Mouse (Mus musculus): ENCODE results near the gene Map2. TPM values are rescaled to one million over a fixed set of nuclear protein-coding genes. Genes with fewer than 3 reads are reported as not detected.

Gene Map2
- polyA plus RNA-seq, 1 experiment, result 5.1 TPM

DNA sequence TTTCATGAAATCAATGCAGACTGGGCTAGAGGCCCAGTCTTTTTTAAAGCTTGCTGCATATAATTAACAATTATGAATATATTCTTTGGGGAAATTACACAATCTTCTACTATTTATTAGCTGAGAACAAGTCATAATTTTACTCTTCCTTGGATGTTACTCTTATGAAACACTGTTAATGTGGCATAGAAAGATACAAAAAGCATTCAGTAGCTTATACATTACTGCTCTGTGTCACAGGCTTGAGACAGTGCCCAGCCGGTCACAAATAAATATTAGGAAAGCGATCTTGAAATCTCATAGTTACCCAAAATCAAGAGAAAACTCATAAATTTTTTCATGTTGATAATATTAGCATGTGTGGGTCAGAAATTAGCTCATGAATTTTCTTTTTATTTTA, 186.7 kb downstream of the Map2 start:
- H3K27ac ChIP-seq (ENCODE audit: insufficient read depth, low read depth, low read length), result no peak overlapping the region
- no peaks in the 10 kb centered on the region for H3K36me3 ChIP-seq (ENCODE audit: control insufficient read depth, insufficient read depth, low read length)
- H3K4me3 ChIP-seq (ENCODE audit: insufficient read depth, low read depth, low read length), result no peak overlapping the region
- DNase-seq, result no peak
- WGBS, result 93% methylated on average over 2 of the region's 2 CpGs
- no peaks in the 10 kb centered on the region for H3K4me1 ChIP-seq (ENCODE audit: control insufficient read depth, insufficient read depth, low read length)
- TF ChIP-seq POLR2A (IDR thresholded peaks at IDR 0.05; ENCODE audit: low read depth, low read length) (no peak), CTCF (conservative IDR thresholded peaks at IDR 0.05; ENCODE audit: insufficient read depth, insufficient read length, low read depth, low read length) (no peak)
- H3K27me3 ChIP-seq (replicated peaks; ENCODE audit: control insufficient read depth, insufficient read depth, low read length), result no peaks in the 10 kb centered on the region; the same call in 1 of the 2 replicates

DNA sequence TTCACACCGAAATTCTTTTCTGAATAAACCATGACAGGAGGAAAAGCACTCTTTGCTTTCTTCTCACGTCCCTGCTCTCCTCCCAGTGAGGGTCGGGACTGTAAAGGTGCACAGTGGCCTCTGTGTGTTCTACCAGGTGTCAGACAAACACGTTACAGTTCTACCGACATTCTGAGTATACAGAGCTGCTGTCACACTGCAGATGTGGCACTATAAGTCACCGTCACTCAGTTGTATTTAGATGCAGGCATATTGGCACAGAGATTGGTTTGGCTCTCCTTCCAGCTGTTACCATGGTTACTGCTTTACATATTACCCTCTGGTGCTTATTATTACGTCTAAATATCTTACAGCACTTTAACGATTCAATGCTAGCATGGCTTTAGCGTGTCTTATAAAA, 188.2 kb downstream of the Map2 start:
- H3K4me3 ChIP-seq (ENCODE audit: insufficient read depth, low read depth, low read length), result no peak overlapping the region
- TF ChIP-seq CTCF (conservative IDR thresholded peaks at IDR 0.05; ENCODE audit: insufficient read depth, insufficient read length, low read depth, low read length), result no peak
- no peak for TF ChIP-seq POLR2A (IDR thresholded peaks at IDR 0.05; ENCODE audit: low read depth, low read length)
- H3K36me3 ChIP-seq (ENCODE audit: control insufficient read depth, insufficient read depth, low read length), result no peaks in the 10 kb centered on the region
- no peak for DNase-seq
- no peaks in the 10 kb centered on the region for H3K4me1 ChIP-seq (ENCODE audit: control insufficient read depth, insufficient read depth, low read length)
- no peak overlapping the region for H3K27ac ChIP-seq (ENCODE audit: insufficient read depth, low read depth, low read length)
- H3K27me3 ChIP-seq (replicated peaks; ENCODE audit: control insufficient read depth, insufficient read depth, low read length), result no peaks in the 10 kb centered on the region; the same call in 1 of the 2 replicates
- WGBS, result 80% methylated on average over 9 of the region's 9 CpGs

DNA sequence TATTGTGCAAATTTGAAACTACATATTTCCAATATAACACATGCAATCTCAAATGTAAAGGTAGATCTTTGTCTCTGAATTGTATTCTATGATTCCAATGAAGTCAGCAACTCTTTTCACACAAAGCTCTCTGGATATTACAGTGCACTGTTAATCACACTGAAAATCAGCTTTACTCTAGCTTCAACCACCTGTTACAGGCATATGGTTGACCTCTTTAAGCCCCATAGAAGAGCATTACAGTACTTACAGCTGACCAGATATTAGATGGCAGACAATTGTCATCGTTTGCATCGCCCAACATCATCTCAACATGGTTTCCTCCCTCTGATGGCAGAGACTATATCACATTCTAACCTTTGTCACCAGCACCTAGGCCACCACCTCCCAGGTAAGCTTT, 189.3 kb downstream of the Map2 start:
- no peak overlapping the region for H3K27ac ChIP-seq (ENCODE audit: insufficient read depth, low read depth, low read length)
- TF ChIP-seq POLR2A (IDR thresholded peaks at IDR 0.05; ENCODE audit: low read depth, low read length), result no peak
- TF ChIP-seq CTCF (conservative IDR thresholded peaks at IDR 0.05; ENCODE audit: insufficient read depth, insufficient read length, low read depth, low read length), result no peak
- no peaks in the 10 kb centered on the region for H3K4me1 ChIP-seq (ENCODE audit: control insufficient read depth, insufficient read depth, low read length)
- 92% methylated on average over 2 of the region's 2 CpGs for WGBS
- no peaks in the 10 kb centered on the region; the same call in 1 of the 2 replicates for H3K27me3 ChIP-seq (replicated peaks; ENCODE audit: control insufficient read depth, insufficient read depth, low read length)
- no peak overlapping the region for H3K4me3 ChIP-seq (ENCODE audit: insufficient read depth, low read depth, low read length)
- DNase-seq, result no peak
- no peaks in the 10 kb centered on the region for H3K36me3 ChIP-seq (ENCODE audit: control insufficient read depth, insufficient read depth, low read length)

DNA sequence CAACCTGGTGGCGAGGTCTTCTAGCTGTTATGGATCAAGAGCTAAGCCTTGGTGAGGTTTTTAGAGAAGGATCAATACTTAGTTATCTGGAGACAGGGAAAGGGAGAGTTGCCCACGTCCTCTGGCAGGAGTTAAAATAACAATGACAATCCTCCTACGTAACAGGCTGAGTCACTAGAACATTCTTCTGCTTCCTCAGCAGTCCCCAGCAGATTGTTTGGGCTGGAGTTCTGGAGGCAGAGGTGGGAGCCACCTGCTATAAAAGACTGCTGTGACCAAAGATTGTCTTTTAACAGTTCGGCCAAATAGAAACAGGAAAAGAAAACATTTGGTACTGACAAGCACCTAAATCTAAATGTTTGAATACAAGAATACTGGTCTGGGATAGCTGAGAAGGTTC, 190.5 kb downstream of the Map2 start:
- H3K27me3 ChIP-seq (replicated peaks; ENCODE audit: control insufficient read depth, insufficient read depth, low read length), result no peaks in the 10 kb centered on the region
- no peak overlapping the region for H3K4me3 ChIP-seq (ENCODE audit: insufficient read depth, low read depth, low read length)
- H3K27ac ChIP-seq (ENCODE audit: insufficient read depth, low read depth, low read length), result no peak overlapping the region
- H3K4me1 ChIP-seq (ENCODE audit: control insufficient read depth, insufficient read depth, low read length), result no peaks in the 10 kb centered on the region
- TF ChIP-seq CTCF (conservative IDR thresholded peaks at IDR 0.05; ENCODE audit: insufficient read depth, insufficient read length, low read depth, low read length), result no peak
- no peak for TF ChIP-seq POLR2A (IDR thresholded peaks at IDR 0.05; ENCODE audit: low read depth, low read length)
- H3K36me3 ChIP-seq (ENCODE audit: control insufficient read depth, insufficient read depth, low read length), result no peaks in the 10 kb centered on the region
- DNase-seq, result no peak
- WGBS, result 44% methylated on average over 4 of the region's 4 CpGs

DNA sequence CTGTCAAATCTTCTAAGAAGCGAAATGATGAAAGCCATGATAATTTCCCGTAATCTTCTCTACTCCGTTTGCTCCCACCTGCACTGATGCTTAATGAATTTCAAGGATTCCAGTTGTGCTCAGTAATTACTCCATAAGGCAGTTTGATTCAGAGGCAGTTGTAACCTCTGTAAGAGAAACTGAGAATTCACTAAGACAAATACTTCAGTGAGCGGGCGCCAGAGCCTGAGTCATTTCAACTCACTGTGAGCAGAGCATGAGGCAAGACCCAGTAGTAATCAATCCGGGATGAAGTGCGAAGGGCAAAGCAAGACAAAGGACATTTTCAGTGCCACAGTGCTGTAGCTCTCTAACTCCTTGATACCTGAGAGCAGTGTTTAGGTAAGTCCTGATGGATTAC, 194.4 kb downstream of the Map2 start:
- H3K27ac ChIP-seq (ENCODE audit: insufficient read depth, low read depth, low read length), result no peak overlapping the region
- H3K4me3 ChIP-seq (ENCODE audit: insufficient read depth, low read depth, low read length), result no peak overlapping the region
- no peak for TF ChIP-seq CTCF (conservative IDR thresholded peaks at IDR 0.05; ENCODE audit: insufficient read depth, insufficient read length, low read depth, low read length)
- DNase-seq, result no peak
- no peaks in the 10 kb centered on the region for H3K4me1 ChIP-seq (ENCODE audit: control insufficient read depth, insufficient read depth, low read length)
- H3K36me3 ChIP-seq (ENCODE audit: control insufficient read depth, insufficient read depth, low read length), result no peaks in the 10 kb centered on the region
- H3K27me3 ChIP-seq (replicated peaks; ENCODE audit: control insufficient read depth, insufficient read depth, low read length), result no peaks in the 10 kb centered on the region
- WGBS, result 88% methylated on average over 7 of the region's 7 CpGs

DNA sequence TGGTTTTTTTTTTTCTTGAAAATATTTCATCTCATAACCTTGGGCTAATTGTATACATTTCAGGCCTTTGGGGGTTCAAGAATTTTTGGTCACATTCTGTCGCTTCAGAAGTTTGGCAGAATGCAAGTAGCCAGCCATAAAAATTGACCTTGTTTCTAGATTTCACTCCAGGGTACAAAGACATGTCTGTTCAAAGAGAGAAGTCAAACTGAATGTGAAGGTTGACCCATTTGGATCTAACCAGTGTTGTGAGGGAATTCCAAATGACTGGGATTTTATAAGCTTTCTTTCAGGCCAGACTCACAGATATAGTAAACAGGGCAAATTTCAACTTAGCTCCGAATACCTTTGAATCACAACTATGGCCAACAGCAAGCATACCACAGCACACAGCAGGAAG, 196.3 kb downstream of the Map2 start:
- Histone ChIP-seq H3K36me3 (ENCODE audit: control insufficient read depth, insufficient read depth, low read length) (no peaks in the 10 kb centered on the region), H3K4me3 (ENCODE audit: insufficient read depth, low read depth, low read length) (no peak overlapping the region), H3K27me3 (replicated peaks; ENCODE audit: control insufficient read depth, insufficient read depth, low read length) (no peaks in the 10 kb centered on the region), H3K27ac (ENCODE audit: insufficient read depth, low read depth, low read length) (no peak overlapping the region), H3K4me1 (ENCODE audit: control insufficient read depth, insufficient read depth, low read length) (no peaks in the 10 kb centered on the region)
- WGBS, result 58% methylated on average over 2 of the region's 2 CpGs
- TF ChIP-seq POLR2A (IDR thresholded peaks at IDR 0.05; ENCODE audit: low read depth, low read length) (no peak), CTCF (conservative IDR thresholded peaks at IDR 0.05; ENCODE audit: insufficient read depth, insufficient read length, low read depth, low read length) (no peak)
- DNase-seq, result no peak

DNA sequence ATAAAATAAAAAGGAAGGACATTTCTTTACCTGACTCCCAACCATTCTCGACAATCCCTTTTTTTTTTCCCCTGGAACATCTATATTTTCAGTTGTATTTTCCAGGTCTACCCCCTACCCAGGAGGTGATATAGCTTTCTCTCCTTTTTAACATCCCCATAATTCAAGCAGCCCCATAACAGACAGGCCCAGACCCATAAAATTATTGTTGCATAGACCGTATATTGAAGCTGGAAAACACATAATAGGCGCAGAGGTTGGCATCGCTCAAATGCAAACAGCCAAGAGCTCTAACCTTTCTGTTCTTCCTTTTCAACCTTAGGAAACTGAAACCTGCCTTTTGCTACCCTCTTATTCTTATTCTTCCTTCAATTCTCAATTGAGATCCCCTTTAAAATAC, 211.2 kb downstream of the Map2 start:
- Histone ChIP-seq H3K27ac (ENCODE audit: insufficient read depth, low read depth, low read length) (no peak overlapping the region), H3K4me1 (ENCODE audit: control insufficient read depth, insufficient read depth, low read length) (no peaks in the 10 kb centered on the region; the same call in 1 of the 2 replicates), H3K27me3 (replicated peaks; ENCODE audit: control insufficient read depth, insufficient read depth, low read length) (no peaks in the 10 kb centered on the region), H3K4me3 (ENCODE audit: insufficient read depth, low read depth, low read length) (no peak overlapping the region), H3K36me3 (ENCODE audit: control insufficient read depth, insufficient read depth, low read length) (no peaks in the 10 kb centered on the region)
- TF ChIP-seq CTCF (conservative IDR thresholded peaks at IDR 0.05; ENCODE audit: insufficient read depth, insufficient read length, low read depth, low read length), result no peak
- 91% methylated on average over 4 of the region's 4 CpGs for WGBS
- DNase-seq, result no peak

Measured in kidney, adult 2 months (tissue).